Mouse (Mus musculus) liver, embryonic 16.5 days (tissue): ENCODE results near the gene Nfib. TPM values are rescaled to one million over a fixed set of nuclear protein-coding genes. Genes with fewer than 3 reads are reported as not detected.

Experiments
- ATAC-seq: fragments of 200-750 bp; cut with Nextera tagmentation; 2 replicates; pipeline ENCODE4 v1.8.0; 2017; ENCODE audit warnings: low read depth, mild to moderate bottlenecking, moderate number of reproducible peaks, moderate library complexity
- H3K27ac ChIP-seq: fragments of 300-500 bp; sonication (generic); 2 replicates; pipeline ENCODE4 v1.5.1; 2014; ENCODE audit warnings: mild to moderate bottlenecking, low read length
- H3K27me3 ChIP-seq: fragments of 300-500 bp; sonication (generic); 2 replicates; pipeline ENCODE4 v1.6.1; 2014; ENCODE audit warnings: low read depth, low read length, mixed read lengths; ENCODE audit not compliant: control insufficient read depth, insufficient read depth
- H3K36me3 ChIP-seq: fragments of 300-500 bp; sonication (generic); 2 replicates; pipeline ENCODE4 v1.6.1; 2014; ENCODE audit warnings: mild to moderate bottlenecking; ENCODE audit not compliant: control insufficient read depth, insufficient read depth
- H3K4me1 ChIP-seq: fragments of 300-500 bp; sonication (generic); 2 replicates; pipeline ENCODE4 v1.6.1; 2014; ENCODE audit warnings: low read depth, low read length, mixed read lengths; ENCODE audit not compliant: control insufficient read depth
- H3K4me2 ChIP-seq: fragments of 300-500 bp; sonication (generic); 2 replicates; pipeline ENCODE4 v1.6.1; 2014; ENCODE audit warnings: low read depth, low read length, mixed read lengths
- H3K4me3 ChIP-seq: fragments of 300-500 bp; sonication (generic); 2 replicates; pipeline ENCODE4 v1.5.1; 2014; ENCODE audit warnings: low read depth, mild to moderate bottlenecking, low read length
- H3K9ac ChIP-seq: fragments of 300-500 bp; sonication (generic); 2 replicates; pipeline ENCODE4 v1.6.1; 2014; ENCODE audit warnings: low read depth, low read length
- H3K9me3 ChIP-seq: fragments of 300-500 bp; sonication (generic); replicated peaks from 2 replicates; pipeline ENCODE4 v1.6.1; 2016; ENCODE audit warnings: low read length; ENCODE audit not compliant: control insufficient read depth
- WGBS: fragments of 180-500 bp; shearing (Covaris S2); extraction: QIAGEN DNeasy Blood & Tissue Kit; methylation state at CpG from one replicate; pipeline ENCODE4 v1.1.7; 2014; ENCODE audit not compliant: insufficient replicate concordance; 5-methylcytosine and 5-hydroxymethylcytosine counted together
- polyA plus RNA-seq: library from polyadenylated mRNA; unstranded; fragments of >200 nt; fragmentation: Nextera tagmentation; extraction: Ambion mirVana; gene quantifications from 2 replicates; pipeline ENCODE4 v1.2.1, GENCODE M21; 2015

Nfib gene
- polyA plus RNA-seq, 1 experiment from 2014 or later = 5.4 TPM

- WGBS = 75% methylated on average over 22 of the region's 22 CpGs
These were observed 296.8 kb downstream of the Nfib start for GRCm38 (mm10) chr4:82408463-82409404.

GRCm38 (mm10) chr4:82406511-82406910 is 299.0 kb downstream of the Nfib start:
- Histone ChIP-seq H3K9ac (no peak overlapping the region), H3K4me1 (peaks cover 4% of the 10 kb centered on the region; the same call in 1 of the 2 replicates), H3K36me3 (no peaks in the 10 kb centered on the region), H3K4me3 (no peak overlapping the region), H3K4me2 (no peak overlapping the region), H3K27ac (no peak overlapping the region), H3K27me3 (no peaks in the 10 kb centered on the region), H3K9me3 (no peaks in the 10 kb centered on the region)
- WGBS = 51% methylated on average over 6 of the region's 6 CpGs
- ATAC-seq = no peak

More at GRCm38 (mm10) chr4:82408463-82409404, 296.8 kb downstream of the Nfib start:
- H3K36me3 ChIP-seq = no peaks in the 10 kb centered on the region
- H3K27me3 ChIP-seq = no peaks in the 10 kb centered on the region
- no peak overlapping the region for H3K4me2 ChIP-seq
- H3K4me3 ChIP-seq = no peak overlapping the region
- H3K27ac ChIP-seq = no peak overlapping the region
- no peak overlapping the region for H3K9ac ChIP-seq
- H3K4me1 ChIP-seq = peaks cover 4% of the 10 kb centered on the region; the same call in 1 of the 2 replicates
- H3K9me3 ChIP-seq = no peaks in the 10 kb centered on the region
- no peak for ATAC-seq

- no peak overlapping the region for H3K27ac ChIP-seq
- 75% methylated on average over 5 of the region's 5 CpGs for WGBS
These were observed 299.8 kb downstream of the Nfib start for GRCm38 (mm10) chr4:82405791-82406190.

GRCm38 (mm10) chr4:82403975-82404651 is 301.4 kb downstream of the Nfib start:
- Histone ChIP-seq H3K9ac (no peak overlapping the region), H3K4me3 (no peak overlapping the region), H3K4me1 (peaks cover 4% of the 10 kb centered on the region; the same call in 1 of the 2 replicates), H3K4me2 (no peak overlapping the region), H3K9me3 (no peaks in the 10 kb centered on the region), H3K27ac (no peak overlapping the region), H3K27me3 (no peaks in the 10 kb centered on the region), H3K36me3 (no peaks in the 10 kb centered on the region)
- ATAC-seq = no peak
- 61% methylated on average over 13 of the region's 13 CpGs for WGBS

More at GRCm38 (mm10) chr4:82405791-82406190, 299.8 kb downstream of the Nfib start:
- H3K36me3 ChIP-seq = no peaks in the 10 kb centered on the region
- H3K9me3 ChIP-seq = no peaks in the 10 kb centered on the region
- H3K4me2 ChIP-seq = no peak overlapping the region
- no peak for ATAC-seq
- peaks cover 4% of the 10 kb centered on the region; the same call in 1 of the 2 replicates for H3K4me1 ChIP-seq
- H3K27me3 ChIP-seq = no peaks in the 10 kb centered on the region
- H3K4me3 ChIP-seq = no peak overlapping the region
- no peak overlapping the region for H3K9ac ChIP-seq

- no peak for ATAC-seq
- Histone ChIP-seq H3K27me3 (no peaks in the 10 kb centered on the region), H3K9ac (no peak overlapping the region), H3K9me3 (no peaks in the 10 kb centered on the region), H3K27ac (no peak overlapping the region), H3K4me3 (no peak overlapping the region), H3K36me3 (no peaks in the 10 kb centered on the region), H3K4me1 (peaks cover 4% of the 10 kb centered on the region; the same call in 1 of the 2 replicates), H3K4me2 (no peak overlapping the region)
- WGBS = 73% methylated on average over 9 of the region's 9 CpGs
These were observed 302.9 kb downstream of the Nfib start for GRCm38 (mm10) chr4:82402666-82403065.

GRCm38 (mm10) chr4:82401450-82402061 is 304.0 kb downstream of the Nfib start:
- H3K27me3 ChIP-seq = no peaks in the 10 kb centered on the region
- H3K9ac ChIP-seq = no peak overlapping the region
- H3K27ac ChIP-seq = no peak overlapping the region
- no peaks in the 10 kb centered on the region for H3K36me3 ChIP-seq
- no peak overlapping the region for H3K4me3 ChIP-seq
- no peaks in the 10 kb centered on the region for H3K9me3 ChIP-seq
- ATAC-seq = no peak
- H3K4me2 ChIP-seq = no peak overlapping the region
- H3K4me1 ChIP-seq = peaks cover 4% of the 10 kb centered on the region; the same call in 1 of the 2 replicates
- WGBS = 40% methylated on average over 3 of the region's 3 CpGs

DNA sequence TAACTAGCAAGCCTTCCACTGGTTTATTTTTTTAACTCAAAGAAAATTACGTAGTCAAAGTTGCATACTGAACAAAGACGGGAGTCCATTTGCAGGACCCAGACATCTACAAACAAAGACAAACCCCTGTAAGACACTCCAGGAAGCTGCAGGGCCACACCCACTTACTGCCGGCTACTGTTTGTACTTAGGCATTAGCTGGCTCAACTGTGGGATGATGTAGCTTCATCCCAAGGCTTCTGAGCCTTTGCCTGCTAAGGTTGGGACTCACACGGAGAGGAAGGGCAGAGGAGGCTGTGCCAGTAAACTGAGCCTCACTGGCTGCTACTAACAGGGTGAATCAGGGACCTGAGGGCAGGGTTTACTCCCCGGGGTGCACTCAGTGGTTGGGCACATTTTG is 305.0 kb downstream of the Nfib start:
- Histone ChIP-seq H3K4me3 (no peak overlapping the region), H3K27ac (no peak overlapping the region), H3K4me1 (peaks cover 4% of the 10 kb centered on the region; the same call in 1 of the 2 replicates), H3K36me3 (no peaks in the 10 kb centered on the region), H3K27me3 (no peaks in the 10 kb centered on the region), H3K9me3 (no peaks in the 10 kb centered on the region), H3K9ac (no peak overlapping the region), H3K4me2 (no peak overlapping the region)
- 20% methylated on average over 5 of the region's 5 CpGs for WGBS
- ATAC-seq = no peak

DNA sequence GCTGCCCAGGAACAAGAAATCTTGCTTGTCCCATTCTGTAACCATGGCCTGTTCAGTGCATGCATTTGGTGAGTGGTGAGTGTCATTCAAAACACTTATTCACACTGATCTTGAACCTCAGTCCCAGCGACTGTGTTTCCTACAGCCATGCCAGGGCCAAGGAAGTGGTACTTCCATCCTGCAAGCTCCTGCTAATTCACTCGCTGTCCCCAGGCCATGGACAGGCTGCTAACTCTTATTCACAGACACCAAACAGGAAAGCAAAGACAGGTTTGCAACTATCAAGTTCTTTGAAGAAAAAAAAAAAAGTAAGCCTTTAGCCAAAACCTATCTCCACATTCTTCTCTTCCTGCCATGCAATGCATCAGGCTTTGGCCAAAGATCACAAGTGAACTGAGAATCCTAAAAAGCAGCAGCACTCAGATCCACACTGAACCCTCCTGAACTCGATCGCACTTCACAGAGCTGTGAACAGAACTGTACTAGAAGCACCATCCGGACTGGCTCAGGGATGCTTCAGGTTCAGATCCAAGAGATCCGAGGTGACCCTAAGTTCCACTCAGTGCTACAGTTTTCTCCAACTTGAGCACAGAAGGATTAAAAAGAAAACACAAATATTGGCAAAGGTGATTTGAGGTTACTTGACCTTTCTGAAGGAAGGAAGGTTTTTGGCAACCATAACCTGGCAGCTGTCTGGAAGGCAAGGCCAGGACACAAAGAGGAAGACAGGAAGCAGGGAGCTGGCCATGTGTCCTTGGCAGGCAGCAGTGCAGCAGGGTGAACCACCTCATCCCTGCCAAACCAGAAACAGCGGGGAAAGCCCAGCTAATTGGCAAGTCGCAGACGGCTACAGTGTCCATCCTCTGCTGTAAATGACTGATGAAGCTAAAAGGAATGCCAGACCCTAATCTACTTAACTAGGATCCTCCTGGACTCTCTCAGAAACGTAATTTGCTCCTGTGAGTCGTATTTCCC is 305.9 kb downstream of the Nfib start:
- ATAC-seq = no peak
- no peaks in the 10 kb centered on the region for H3K36me3 ChIP-seq
- H3K4me2 ChIP-seq = no peak overlapping the region
- H3K27me3 ChIP-seq = no peaks in the 10 kb centered on the region
- H3K9ac ChIP-seq = no peak overlapping the region
- no peak overlapping the region for H3K4me3 ChIP-seq
- H3K27ac ChIP-seq = no peak overlapping the region
- 44% methylated on average over 11 of the region's 11 CpGs for WGBS
- H3K9me3 ChIP-seq = no peaks in the 10 kb centered on the region
- H3K4me1 ChIP-seq = peaks cover 4% of the 10 kb centered on the region; the same call in 1 of the 2 replicates
